Mouse (Mus musculus) liver, postnatal 0 days (tissue): Measurements from ENCODE around the gene Spred2. TPM values are rescaled to one million over a fixed set of nuclear protein-coding genes. Genes with fewer than 3 reads are reported as not detected.
A peak's percentile ranks its signal among the peaks of the same experiment; 100 is the strongest.

Experiments
- ATAC-seq: fragments of 200-750 bp; cut with Nextera tagmentation; 2 replicates; pipeline ENCODE4 v1.8.0; 2017; ENCODE audit warnings: mild to moderate bottlenecking, moderate library complexity
- DNase-seq: peaks from one replicate; pipeline ENCODE4 v3.0.0-alpha.2; 2016
- H3K27ac ChIP-seq: fragments of 300-500 bp; sonication (generic); 2 replicates; pipeline ENCODE4 v1.5.1; 2014; ENCODE audit warnings: antibody characterized with exemption, moderate library complexity, mild to moderate bottlenecking, low read depth
- H3K27me3 ChIP-seq: fragments of 300-500 bp; sonication (generic); 2 replicates; pipeline ENCODE4 v1.6.1; 2014; ENCODE audit warnings: low read length, control low read depth, mixed read lengths; ENCODE audit not compliant: insufficient read depth
- H3K36me3 ChIP-seq: fragments of 300-500 bp; sonication (generic); replicated peaks from 2 replicates; pipeline ENCODE4 v1.6.1; 2014; ENCODE audit warnings: mild to moderate bottlenecking, control low read depth, low read length, moderate library complexity, mixed read lengths; ENCODE audit not compliant: insufficient read depth
- H3K4me1 ChIP-seq: fragments of 300-500 bp; sonication (generic); 2 replicates; pipeline ENCODE4 v1.6.1; 2014; ENCODE audit warnings: antibody characterized with exemption, mild to moderate bottlenecking, control low read depth; ENCODE audit not compliant: insufficient read depth
- H3K4me2 ChIP-seq: fragments of 300-500 bp; sonication (generic); 2 replicates; pipeline ENCODE4 v1.6.1; 2014; ENCODE audit warnings: low read depth, mild to moderate bottlenecking, low read length, moderate library complexity, mixed read lengths
- H3K4me3 ChIP-seq: fragments of 300-500 bp; sonication (generic); 2 replicates; pipeline ENCODE4 v1.5.1; 2014; ENCODE audit warnings: low read depth, low read length
- H3K9ac ChIP-seq: fragments of 300-500 bp; sonication (generic); replicated peaks from 2 replicates; pipeline ENCODE4 v1.6.1; 2014; ENCODE audit warnings: mild to moderate bottlenecking, moderate library complexity
- H3K9me3 ChIP-seq: fragments of 300-500 bp; sonication (generic); 2 replicates; pipeline ENCODE4 v1.6.1; 2016; ENCODE audit warnings: mild to moderate bottlenecking, control low read depth, low read length, mixed read lengths
- CTCF ChIP-seq: sonication (generic); IDR thresholded peaks from 2 replicates; pipeline ENCODE4 v1.5.1; 2016; ENCODE audit warnings: antibody characterized with exemption, low read depth
- EP300 ChIP-seq: IDR thresholded peaks from 2 replicates; pipeline ENCODE4 v1.6.1; 2016; ENCODE audit warnings: antibody characterized with exemption, low read depth, mild to moderate bottlenecking
- WGBS: fragments of 180-500 bp; shearing (Covaris S2); extraction: QIAGEN DNeasy Blood & Tissue Kit; methylation state at CpG from one replicate; pipeline ENCODE4 v1.1.7; 2014; ENCODE audit not compliant: insufficient replicate concordance; 5-methylcytosine and 5-hydroxymethylcytosine counted together
- polyA plus RNA-seq: library from polyadenylated mRNA; unstranded; fragments of >200 nt; fragmentation: Nextera tagmentation; extraction: Ambion mirVana; gene quantifications from 2 replicates; pipeline ENCODE4 v1.2.1, GENCODE M21; 2015

Gene Spred2
- polyA plus RNA-seq, 1 experiment from 2014 or later, result 1.3 TPM

GRCm38 (mm10) chr11:20031536-20031935 lies 107.4 kb downstream of the Spred2 start:
- H3K4me1 ChIP-seq, result no peaks in the 10 kb centered on the region
- H3K4me2 ChIP-seq, result no peak overlapping the region
- TF ChIP-seq EP300 (no peak), CTCF (peak; percentile 87)
- no peaks in the 10 kb centered on the region for H3K9me3 ChIP-seq
- no peaks in the 10 kb centered on the region for H3K36me3 ChIP-seq
- WGBS, result 40% methylated on average over 8 of the region's 8 CpGs
- no peak overlapping the region for H3K9ac ChIP-seq
- H3K27me3 ChIP-seq, result no peaks in the 10 kb centered on the region
- no peak overlapping the region for H3K27ac ChIP-seq
- DNase-seq (peak; percentile 73), ATAC-seq (no peak)
- H3K4me3 ChIP-seq, result no peak overlapping the region

- H3K9ac ChIP-seq, result no peak overlapping the region
Measured at GRCm38 (mm10) chr11:20033541-20034160, 109.5 kb downstream of the Spred2 start.

DNA sequence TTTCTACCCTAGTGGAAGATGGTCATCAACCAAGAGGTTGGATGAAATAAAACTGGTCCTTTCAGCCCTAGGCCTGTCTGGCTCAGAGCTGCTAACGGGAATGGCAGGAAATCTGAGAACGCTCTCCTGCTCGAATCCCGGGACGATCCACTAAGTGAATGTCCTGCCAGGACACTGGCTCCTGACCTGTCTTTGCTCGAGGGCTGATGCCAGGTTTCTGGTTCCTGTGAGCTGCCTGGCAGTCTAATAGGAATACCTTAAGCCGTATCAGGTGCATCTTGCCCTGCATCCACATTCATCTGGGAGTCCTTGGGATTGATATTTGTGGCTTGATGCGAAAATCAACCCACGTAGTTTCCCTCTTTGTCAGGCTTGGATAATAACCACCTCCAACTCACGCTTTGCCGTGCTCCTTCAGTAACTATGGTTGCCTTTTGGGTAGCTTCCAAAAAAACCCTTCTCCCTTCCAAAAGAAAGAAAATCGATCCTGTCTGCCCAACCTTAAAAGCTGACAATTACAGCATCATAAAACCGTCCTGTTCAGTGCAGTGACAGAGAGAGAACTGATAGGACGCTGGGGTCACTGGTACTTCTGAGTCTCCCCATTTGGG lies 110.3 kb downstream of the Spred2 start:
- DNase-seq (no peak), ATAC-seq (no peak)
- no peaks in the 10 kb centered on the region for H3K36me3 ChIP-seq
- H3K27me3 ChIP-seq, result no peaks in the 10 kb centered on the region
- no peak overlapping the region for H3K27ac ChIP-seq
- H3K4me1 ChIP-seq, result no peaks in the 10 kb centered on the region
- no peaks in the 10 kb centered on the region for H3K9me3 ChIP-seq
- H3K9ac ChIP-seq, result no peak overlapping the region
- no peak overlapping the region for H3K4me3 ChIP-seq
- no peak for TF ChIP-seq EP300
- TF ChIP-seq CTCF, result no peak
- H3K4me2 ChIP-seq, result no peak overlapping the region
- 67% methylated on average over 14 of the region's 14 CpGs for WGBS

More at GRCm38 (mm10) chr11:20033541-20034160, 109.5 kb downstream of the Spred2 start:
- Histone ChIP-seq H3K27ac (no peak overlapping the region), H3K27me3 (no peaks in the 10 kb centered on the region), H3K4me3 (no peak overlapping the region), H3K4me1 (no peaks in the 10 kb centered on the region), H3K4me2 (no peak overlapping the region), H3K9me3 (no peaks in the 10 kb centered on the region), H3K36me3 (no peaks in the 10 kb centered on the region)
- DNase-seq, result no peak
- ATAC-seq, result no peak
- 53% methylated on average over 6 of the region's 6 CpGs for whole genome bisulfite sequencing
- TF ChIP-seq EP300 (no peak), CTCF (no peak)

- no peaks in the 10 kb centered on the region for H3K4me1 ChIP-seq
- H3K9me3 ChIP-seq, result no peaks in the 10 kb centered on the region
- H3K4me2 ChIP-seq, result no peak overlapping the region
- no peak overlapping the region for H3K4me3 ChIP-seq
- no peak for ATAC-seq
- WGBS, result 50% methylated on average over 11 of the region's 11 CpGs
- H3K36me3 ChIP-seq, result no peaks in the 10 kb centered on the region
- H3K9ac ChIP-seq, result no peak overlapping the region
- H3K27me3 ChIP-seq, result no peaks in the 10 kb centered on the region
- DNase-seq, result no peak
- TF ChIP-seq CTCF (no peak), EP300 (no peak)
- no peak overlapping the region for H3K27ac ChIP-seq
Measured at GRCm38 (mm10) chr11:20035343-20035928, 111.3 kb downstream of the Spred2 start.

- Histone ChIP-seq H3K36me3 (no peaks in the 10 kb centered on the region), H3K27ac (no peak overlapping the region), H3K9me3 (no peaks in the 10 kb centered on the region), H3K27me3 (no peaks in the 10 kb centered on the region), H3K4me1 (no peaks in the 10 kb centered on the region), H3K4me3 (no peak overlapping the region), H3K9ac (no peak overlapping the region), H3K4me2 (no peak overlapping the region)
- ATAC-seq (no peak), DNase-seq (no peak)
- TF ChIP-seq EP300 (no peak), CTCF (no peak)
- 84% methylated on average over 7 of the region's 7 CpGs for WGBS
Measured at GRCm38 (mm10) chr11:20035972-20036371, 111.8 kb downstream of the Spred2 start.

DNA sequence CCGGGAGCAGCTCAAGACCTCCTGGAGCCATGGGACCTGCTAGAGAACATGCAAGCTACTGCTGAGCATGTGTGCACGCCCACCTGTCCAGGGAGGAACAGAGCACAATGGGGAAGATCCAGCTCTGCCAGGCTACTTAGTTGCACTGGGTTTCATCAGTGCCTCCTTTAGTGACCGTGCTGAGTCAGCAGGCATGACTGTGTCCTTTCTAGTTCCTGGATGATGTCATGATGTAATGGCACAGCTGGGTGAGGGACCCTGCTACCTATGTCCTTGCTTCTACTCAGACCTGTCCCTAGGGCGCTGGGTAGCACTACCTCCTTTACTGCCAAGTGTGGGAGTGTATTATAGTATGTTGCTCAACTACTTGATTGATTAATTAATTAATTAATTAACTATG lies 113.6 kb downstream of the Spred2 start:
- DNase-seq, result no peak
- no peak overlapping the region for H3K9ac ChIP-seq
- H3K9me3 ChIP-seq, result no peaks in the 10 kb centered on the region
- H3K4me1 ChIP-seq, result peaks cover 3% of the 10 kb centered on the region; the same call in 1 of the 2 replicates
- no peak overlapping the region for H3K4me2 ChIP-seq
- no peaks in the 10 kb centered on the region for H3K27me3 ChIP-seq
- H3K27ac ChIP-seq, result no peak overlapping the region
- H3K36me3 ChIP-seq, result no peaks in the 10 kb centered on the region
- TF ChIP-seq EP300 (no peak), CTCF (no peak)
- ATAC-seq, result no peak
- WGBS, result 75% methylated on average over 4 of the region's 4 CpGs
- H3K4me3 ChIP-seq, result no peak overlapping the region
